Mouse (Mus musculus): ENCODE data around the gene Cdkn2a. TPM values are rescaled to one million over a fixed set of nuclear protein-coding genes. Genes with fewer than 3 reads are reported as not detected.

Gene Cdkn2a
- polyA plus RNA-seq, 1 experiment from 2014 or later: not detected

- ATAC-seq (ENCODE audit: low read depth) (no peak), DNase-seq (ENCODE audit: low spot score) (no peak)
- Histone ChIP-seq H3K27me3 (replicated peaks; ENCODE audit: control insufficient read depth, insufficient read depth, low read length) (peaks cover 85% of the 10 kb centered on the region), H3K9me3 (ENCODE audit: control insufficient read depth, low read length) (no peaks in the 10 kb centered on the region), H3K4me2 (ENCODE audit: low read depth, low read length) (no peak overlapping the region), H3K4me3 (ENCODE audit: low read depth, low read length) (no peak overlapping the region), H3K36me3 (ENCODE audit: control insufficient read depth, insufficient read depth, low read length) (no peaks in the 10 kb centered on the region), H3K27ac (replicated peaks; ENCODE audit: low read depth, low read length) (no peak overlapping the region), H3K9ac (ENCODE audit: low read depth, low read length) (no peak overlapping the region), H3K4me1 (ENCODE audit: control insufficient read depth, insufficient read depth, low read length) (no peaks in the 10 kb centered on the region)
- WGBS: 37% methylated on average over 7 of the region's 7 CpGs
Measured at GRCm38 (mm10) chr4:89285688-89286087, 8.8 kb downstream of the Cdkn2a start.

DNA sequence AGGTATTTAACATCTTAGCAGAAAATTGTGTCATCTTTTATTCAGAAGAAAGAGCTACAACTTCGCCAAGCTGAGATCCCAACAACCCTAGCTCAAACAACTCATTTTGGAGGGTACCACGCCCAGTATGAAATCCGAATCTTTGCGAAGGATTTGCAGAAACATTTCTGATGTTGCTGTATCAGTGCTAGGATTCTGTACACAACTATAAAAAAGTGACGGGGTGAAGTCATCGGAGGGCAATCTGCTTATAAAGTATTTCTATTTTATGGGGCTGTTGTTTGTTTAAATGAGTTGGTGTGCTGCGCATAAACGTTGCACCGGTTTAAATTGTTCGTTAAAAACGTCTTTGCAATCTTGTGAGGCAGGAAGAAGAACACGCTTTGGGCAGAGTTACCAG is 11.8 kb downstream of the Cdkn2a start:
- Histone ChIP-seq H3K4me1 (ENCODE audit: control insufficient read depth, insufficient read depth, low read length) (no peaks in the 10 kb centered on the region), H3K9me3 (ENCODE audit: control insufficient read depth, low read length) (no peaks in the 10 kb centered on the region), H3K27me3 (replicated peaks; ENCODE audit: control insufficient read depth, insufficient read depth, low read length) (peaks cover 85% of the 10 kb centered on the region), H3K27ac (replicated peaks; ENCODE audit: low read depth, low read length) (no peak overlapping the region), H3K4me3 (ENCODE audit: low read depth, low read length) (no peak overlapping the region), H3K4me2 (ENCODE audit: low read depth, low read length) (no peak overlapping the region), H3K36me3 (ENCODE audit: control insufficient read depth, insufficient read depth, low read length) (no peaks in the 10 kb centered on the region), H3K9ac (ENCODE audit: low read depth, low read length) (no peak overlapping the region)
- ATAC-seq (ENCODE audit: low read depth) (no peak), DNase-seq (ENCODE audit: low spot score) (no peak)
- WGBS: 1% methylated on average over 12 of the region's 12 CpGs

GRCm38 (mm10) chr4:89282036-89282566 is 12.4 kb downstream of the Cdkn2a start:
- no peaks in the 10 kb centered on the region for H3K9me3 ChIP-seq (ENCODE audit: control insufficient read depth, low read length)
- DNase-seq (ENCODE audit: low spot score): no peak

DNA sequence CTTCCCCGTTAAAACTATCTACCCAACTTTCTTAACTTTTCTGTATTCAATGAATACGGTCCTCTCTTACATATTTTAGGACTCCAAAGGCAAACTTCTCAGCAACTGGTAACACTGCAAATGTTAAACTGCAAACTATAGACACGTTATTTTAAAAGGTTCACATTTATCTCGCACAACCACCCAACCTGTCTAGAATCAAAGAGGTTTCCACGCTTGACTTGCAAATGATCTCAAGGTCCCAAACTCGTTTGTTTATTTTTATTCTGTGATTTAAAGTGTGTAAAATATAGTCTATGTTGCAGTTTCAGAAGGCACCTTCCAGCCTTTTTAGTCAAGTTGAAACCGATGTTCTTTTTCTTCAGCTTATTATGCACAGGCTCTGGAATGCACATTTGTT is 13.2 kb downstream of the Cdkn2a start:
- no peak for ATAC-seq (ENCODE audit: low read depth)
- H3K4me2 ChIP-seq (ENCODE audit: low read depth, low read length): no peak overlapping the region
- H3K36me3 ChIP-seq (ENCODE audit: control insufficient read depth, insufficient read depth, low read length): no peaks in the 10 kb centered on the region
- peaks cover 91% of the 10 kb centered on the region for H3K27me3 ChIP-seq (replicated peaks; ENCODE audit: control insufficient read depth, insufficient read depth, low read length)
- H3K4me1 ChIP-seq (ENCODE audit: control insufficient read depth, insufficient read depth, low read length): no peaks in the 10 kb centered on the region
- 3% methylated on average over 7 of the region's 7 CpGs for WGBS
- no peak overlapping the region for H3K27ac ChIP-seq (replicated peaks; ENCODE audit: low read depth, low read length)
- H3K4me3 ChIP-seq (ENCODE audit: low read depth, low read length): no peak overlapping the region
- H3K9me3 ChIP-seq (ENCODE audit: control insufficient read depth, low read length): no peaks in the 10 kb centered on the region
- no peak overlapping the region for H3K9ac ChIP-seq (ENCODE audit: low read depth, low read length)
- no peak for DNase-seq (ENCODE audit: low spot score)

More at GRCm38 (mm10) chr4:89282036-89282566, 12.4 kb downstream of the Cdkn2a start:
- H3K36me3 ChIP-seq (ENCODE audit: control insufficient read depth, insufficient read depth, low read length): no peaks in the 10 kb centered on the region
- H3K27ac ChIP-seq (replicated peaks; ENCODE audit: low read depth, low read length): no peak overlapping the region
- H3K27me3 ChIP-seq (replicated peaks; ENCODE audit: control insufficient read depth, insufficient read depth, low read length): peaks cover 88% of the 10 kb centered on the region
- H3K9ac ChIP-seq (ENCODE audit: low read depth, low read length): no peak overlapping the region
- H3K4me1 ChIP-seq (ENCODE audit: control insufficient read depth, insufficient read depth, low read length): no peaks in the 10 kb centered on the region
- ATAC-seq (ENCODE audit: low read depth): 0 out of 2 replicates have a peak, but pooled peaks have one; percentile 37
- WGBS: 1% methylated on average over 21 of the region's 25 CpGs
- H3K4me2 ChIP-seq (ENCODE audit: low read depth, low read length): no peak overlapping the region
- H3K4me3 ChIP-seq (ENCODE audit: low read depth, low read length): no peak overlapping the region

DNA sequence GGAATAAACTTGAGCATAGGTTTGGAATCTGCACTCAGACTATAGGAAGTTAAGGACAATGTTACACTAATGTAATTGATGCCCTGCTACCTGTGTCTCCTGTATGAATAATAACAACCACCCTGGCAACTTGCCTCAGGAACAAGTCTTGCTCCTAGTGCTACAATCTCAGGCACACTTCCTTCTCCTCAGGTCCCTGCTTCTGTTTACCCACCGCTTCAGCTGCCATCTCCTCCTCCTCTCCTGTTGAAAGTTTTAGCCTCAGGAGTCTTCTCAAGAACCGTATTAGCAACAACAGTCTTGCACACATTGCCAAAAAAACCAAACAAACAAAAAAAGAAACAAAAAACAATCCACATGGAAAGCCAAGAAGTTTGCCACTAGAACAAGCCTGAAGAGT is 14.8 kb downstream of the Cdkn2a start:
- Histone ChIP-seq H3K27ac (replicated peaks; ENCODE audit: low read depth, low read length) (no peak overlapping the region), H3K4me3 (ENCODE audit: low read depth, low read length) (no peak overlapping the region), H3K9ac (ENCODE audit: low read depth, low read length) (no peak overlapping the region), H3K4me1 (ENCODE audit: control insufficient read depth, insufficient read depth, low read length) (no peaks in the 10 kb centered on the region), H3K4me2 (ENCODE audit: low read depth, low read length) (no peak overlapping the region), H3K36me3 (ENCODE audit: control insufficient read depth, insufficient read depth, low read length) (no peaks in the 10 kb centered on the region), H3K27me3 (replicated peaks; ENCODE audit: control insufficient read depth, insufficient read depth, low read length) (peaks cover 97% of the 10 kb centered on the region), H3K9me3 (ENCODE audit: control insufficient read depth, low read length) (no peaks in the 10 kb centered on the region)
- DNase-seq (ENCODE audit: low spot score) (no peak), ATAC-seq (ENCODE audit: low read depth) (no peak)
- WGBS: 3% methylated on average over 2 of the region's 2 CpGs

- no peak overlapping the region for H3K4me3 ChIP-seq (ENCODE audit: low read depth, low read length)
- no peak overlapping the region for H3K27ac ChIP-seq (replicated peaks; ENCODE audit: low read depth, low read length)
- no peak overlapping the region for H3K4me2 ChIP-seq (ENCODE audit: low read depth, low read length)
- DNase-seq (ENCODE audit: low spot score): no peak
- H3K4me1 ChIP-seq (ENCODE audit: control insufficient read depth, insufficient read depth, low read length): no peaks in the 10 kb centered on the region
- peaks cover 100% of the 10 kb centered on the region for H3K27me3 ChIP-seq (replicated peaks; ENCODE audit: control insufficient read depth, insufficient read depth, low read length)
- H3K36me3 ChIP-seq (ENCODE audit: control insufficient read depth, insufficient read depth, low read length): no peaks in the 10 kb centered on the region
- H3K9me3 ChIP-seq (ENCODE audit: control insufficient read depth, low read length): no peaks in the 10 kb centered on the region
- ATAC-seq (ENCODE audit: low read depth): no peak
- no peak overlapping the region for H3K9ac ChIP-seq (ENCODE audit: low read depth, low read length)
- 5% methylated on average over 5 of the region's 5 CpGs for WGBS
Measured at GRCm38 (mm10) chr4:89277381-89277940, 17.0 kb downstream of the Cdkn2a start.

DNA sequence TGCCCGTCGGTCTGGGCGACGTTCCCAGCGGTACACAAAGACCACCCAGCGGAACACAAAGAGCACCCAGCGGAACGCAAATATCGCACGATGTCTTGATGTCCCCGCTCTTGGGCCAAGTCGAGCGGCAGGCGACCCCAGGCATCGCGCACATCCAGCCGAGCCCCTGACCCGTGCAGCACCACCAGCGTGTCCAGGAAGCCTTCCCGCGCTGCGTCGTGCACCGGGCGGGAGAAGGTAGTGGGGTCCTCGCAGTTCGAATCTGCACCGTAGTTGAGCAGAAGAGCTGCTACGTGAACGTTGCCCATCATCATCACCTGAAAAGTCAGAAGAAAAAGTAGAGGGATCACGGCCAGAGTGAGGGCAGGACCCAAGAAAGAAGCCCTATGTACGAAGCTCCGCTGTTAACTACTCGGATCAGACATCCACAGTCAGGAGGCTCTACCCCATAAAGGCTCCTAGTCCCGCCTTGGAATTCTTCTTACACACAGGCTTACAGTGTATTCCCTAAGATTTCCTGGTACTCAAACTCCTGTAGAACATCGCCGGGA is 17.7 kb downstream of the Cdkn2a start:
- H3K4me1 ChIP-seq (ENCODE audit: control insufficient read depth, insufficient read depth, low read length): no peaks in the 10 kb centered on the region
- WGBS: under 1% methylated on average over 37 of the region's 37 CpGs
- no peak overlapping the region for H3K9ac ChIP-seq (ENCODE audit: low read depth, low read length)
- H3K36me3 ChIP-seq (ENCODE audit: control insufficient read depth, insufficient read depth, low read length): no peaks in the 10 kb centered on the region
- no peak overlapping the region for H3K4me3 ChIP-seq (ENCODE audit: low read depth, low read length)
- no peak overlapping the region for H3K4me2 ChIP-seq (ENCODE audit: low read depth, low read length)
- no peaks in the 10 kb centered on the region for H3K9me3 ChIP-seq (ENCODE audit: control insufficient read depth, low read length)
- H3K27ac ChIP-seq (replicated peaks; ENCODE audit: low read depth, low read length): no peak overlapping the region
- H3K27me3 ChIP-seq (replicated peaks; ENCODE audit: control insufficient read depth, insufficient read depth, low read length): peaks cover 100% of the 10 kb centered on the region
- ATAC-seq (ENCODE audit: low read depth): no peak
- no peak for DNase-seq (ENCODE audit: low spot score)

DNA sequence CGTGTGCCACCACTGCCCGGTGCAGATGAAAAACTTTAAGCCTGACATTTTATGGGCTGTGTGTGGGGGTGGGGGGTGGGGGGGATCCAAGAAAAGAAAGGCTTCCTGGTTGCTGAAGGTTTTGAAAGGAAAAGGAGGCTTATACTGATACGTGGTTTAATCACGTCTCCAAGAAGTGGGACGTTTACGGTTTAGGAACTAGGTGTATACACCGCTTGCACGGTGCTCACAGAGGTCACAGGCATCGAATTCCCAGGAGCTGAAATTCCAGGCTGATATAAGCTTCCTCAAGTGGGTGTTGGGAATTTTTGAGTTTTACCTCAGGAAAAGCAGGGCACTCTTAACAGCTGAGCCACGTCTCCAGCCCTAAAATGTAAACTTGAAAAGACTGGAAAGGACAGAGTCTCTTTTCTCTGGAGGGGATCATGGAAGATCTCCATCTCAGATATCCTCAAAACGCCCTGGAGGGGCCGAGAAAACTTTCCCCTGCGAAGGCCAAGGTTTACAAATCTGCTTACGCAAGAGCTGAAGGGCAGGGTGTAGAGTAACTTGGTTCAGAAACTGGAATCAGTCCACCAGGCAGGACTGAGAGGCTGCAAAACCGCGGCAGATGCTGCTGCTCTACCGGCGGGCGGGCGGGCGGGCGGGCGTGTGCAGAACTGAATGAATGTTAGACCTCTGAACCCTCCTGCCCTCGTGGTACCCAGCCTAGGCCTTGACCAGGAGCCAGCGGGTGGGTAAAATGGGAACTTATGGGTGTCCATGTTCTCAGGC is 18.5 kb downstream of the Cdkn2a start:
- no peaks in the 10 kb centered on the region for H3K4me1 ChIP-seq (ENCODE audit: control insufficient read depth, insufficient read depth, low read length)
- no peaks in the 10 kb centered on the region for H3K9me3 ChIP-seq (ENCODE audit: control insufficient read depth, low read length)
- peaks cover 98% of the 10 kb centered on the region for H3K27me3 ChIP-seq (replicated peaks; ENCODE audit: control insufficient read depth, insufficient read depth, low read length)
- H3K36me3 ChIP-seq (ENCODE audit: control insufficient read depth, insufficient read depth, low read length): no peaks in the 10 kb centered on the region
- no peak overlapping the region for H3K27ac ChIP-seq (replicated peaks; ENCODE audit: low read depth, low read length)
- H3K4me3 ChIP-seq (ENCODE audit: low read depth, low read length): no peak overlapping the region
- ATAC-seq (ENCODE audit: low read depth) (no peak), DNase-seq (ENCODE audit: low spot score) (no peak)
- no peak overlapping the region for H3K9ac ChIP-seq (ENCODE audit: low read depth, low read length)
- H3K4me2 ChIP-seq (ENCODE audit: low read depth, low read length): no peak overlapping the region
- WGBS: 3% methylated on average over 25 of the region's 25 CpGs
